Mouse (Mus musculus): ENCODE results near the gene Gm13043. TPM values are rescaled to one million over a fixed set of nuclear protein-coding genes. Genes with fewer than 3 reads are reported as not detected.
"Not testable (repeated sequence)": the region's sequence is repeated elsewhere in the genome, so short reads cannot be mapped to it uniquely, and the experiment has no call there.

Gm13043 gene
- total RNA-seq (2014; fragmentation: Nextera tagmentation) = not detected in 2 replicates
- total RNA-seq (2017) = not detected in 2 replicates

DNA sequence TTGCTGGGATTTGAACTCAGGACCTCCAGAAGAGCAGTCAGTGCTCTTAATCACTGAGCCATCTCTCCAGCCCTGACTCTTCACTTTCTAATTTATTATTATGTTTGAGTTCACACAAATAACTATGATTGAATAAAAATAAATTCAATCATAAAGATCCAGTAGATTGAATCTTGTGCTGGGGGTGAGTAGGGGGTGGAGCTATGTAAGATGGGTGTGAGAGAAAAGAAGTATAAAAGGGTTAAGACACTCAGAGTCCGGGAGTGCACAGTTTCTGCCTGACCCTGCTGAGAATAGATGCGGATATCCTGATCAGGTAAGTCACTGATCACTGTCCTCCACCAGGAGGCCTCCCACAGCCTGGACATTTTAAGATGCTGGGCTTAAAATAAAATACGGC is at the start of gene Gm13043:
Gm13043 (plus strand) TSS at position 301 of the 400 bp plus-strand sequence.
- no peak for ATAC-seq (replicated peaks; ENCODE audit: low FRiP score, low TSS enrichment, poor library complexity, severe bottlenecking)

DNA sequence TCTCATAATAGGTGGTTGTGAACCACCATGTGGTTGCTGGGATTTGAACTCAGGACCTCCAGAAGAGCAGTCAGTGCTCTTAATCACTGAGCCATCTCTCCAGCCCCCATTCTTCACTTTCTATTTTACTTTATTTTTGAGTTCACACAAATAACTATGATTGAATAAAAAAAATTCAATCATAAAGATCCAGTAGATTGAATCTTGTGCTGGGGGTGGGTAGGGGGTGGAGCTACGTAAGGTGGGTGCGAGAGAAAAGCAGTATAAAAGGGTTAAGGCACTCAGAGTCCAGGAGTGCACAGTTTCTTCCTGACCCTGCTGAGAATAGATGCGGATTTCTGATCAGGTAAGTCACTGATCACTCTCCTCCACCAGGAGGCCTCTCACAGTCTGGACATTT is 24.5 kb downstream of the Gm13043 start, which contains the start of gene Gm13040:
Gm13040 (plus strand) TSS at position 301 of the 400 bp plus-strand sequence.
- not testable (repeated sequence) for ATAC-seq (replicated peaks; ENCODE audit: low FRiP score, low TSS enrichment, poor library complexity, severe bottlenecking)

DNA sequence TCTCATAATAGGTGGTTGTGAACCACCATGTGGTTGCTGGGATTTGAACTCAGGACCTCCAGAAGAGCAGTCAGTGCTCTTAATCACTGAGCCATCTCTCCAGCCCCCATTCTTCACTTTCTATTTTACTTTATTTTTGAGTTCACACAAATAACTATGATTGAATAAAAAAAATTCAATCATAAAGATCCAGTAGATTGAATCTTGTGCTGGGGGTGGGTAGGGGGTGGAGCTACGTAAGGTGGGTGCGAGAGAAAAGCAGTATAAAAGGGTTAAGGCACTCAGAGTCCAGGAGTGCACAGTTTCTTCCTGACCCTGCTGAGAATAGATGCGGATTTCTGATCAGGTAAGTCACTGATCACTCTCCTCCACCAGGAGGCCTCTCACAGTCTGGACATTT is 40.3 kb downstream of the Gm13043 start, which contains the start of the genes BC080695 and Gm13057:
BC080695 (plus strand) TSS at position 301 of the 400 bp plus-strand sequence.
Gm13057 (plus strand) TSS at position 310 of the 400 bp plus-strand sequence.
- ATAC-seq (replicated peaks; ENCODE audit: low FRiP score, low TSS enrichment, poor library complexity, severe bottlenecking) = not testable (repeated sequence)

Other genes with a start within 250 kb of the Gm13043 start
- not detected in 2 replicates for gene Pdpn, start 211.8 kb upstream of the Gm13043 start, total RNA-seq (2014; fragmentation: Nextera tagmentation)
- gene Pdpn, start 211.8 kb upstream of the Gm13043 start, total RNA-seq (2017) = not detected in 2 replicates
- not detected in 2 replicates for gene Lrrc38, start 161.6 kb upstream of the Gm13043 start, total RNA-seq (2014; fragmentation: Nextera tagmentation)
- not detected in 2 replicates for gene Lrrc38, start 161.6 kb upstream of the Gm13043 start, total RNA-seq (2017)
- not detected in 2 replicates for gene Pramel1, start 116.9 kb upstream of the Gm13043 start, total RNA-seq (2014; fragmentation: Nextera tagmentation)
- not detected in 2 replicates for gene Pramel1, start 116.9 kb upstream of the Gm13043 start, total RNA-seq (2017)
- gene Pramef8, start 98.9 kb upstream of the Gm13043 start, total RNA-seq (2014; fragmentation: Nextera tagmentation) = 4.7 and 8.8 TPM in 2 replicates
- 8.6 and 29.3 TPM in 2 replicates for gene Pramef8, start 98.9 kb upstream of the Gm13043 start, total RNA-seq (2017)
- gene Oog4, start 61.0 kb upstream of the Gm13043 start, total RNA-seq (2014; fragmentation: Nextera tagmentation) = not detected in 2 replicates
- gene Oog4, start 61.0 kb upstream of the Gm13043 start, total RNA-seq (2017) = not detected in 2 replicates
- not detected in 2 replicates for gene Gm13040, start 24.6 kb downstream of the Gm13043 start, total RNA-seq (2014; fragmentation: Nextera tagmentation)
- gene Gm13040, start 24.6 kb downstream of the Gm13043 start, total RNA-seq (2017) = not detected in 2 replicates
- not detected in 2 replicates for gene BC080695, start 40.4 kb downstream of the Gm13043 start, total RNA-seq (2014; fragmentation: Nextera tagmentation)
- gene BC080695, start 40.4 kb downstream of the Gm13043 start, total RNA-seq (2017) = not detected in 2 replicates
- not detected in 2 replicates for gene Gm13057, start 40.4 kb downstream of the Gm13043 start, total RNA-seq (2014; fragmentation: Nextera tagmentation)
- not detected in 2 replicates for gene Gm13057, start 40.4 kb downstream of the Gm13043 start, total RNA-seq (2017)
- gene Gm13083, start 103.7 kb downstream of the Gm13043 start, total RNA-seq (2014; fragmentation: Nextera tagmentation) = not detected in 2 replicates
- gene Gm13083, start 103.7 kb downstream of the Gm13043 start, total RNA-seq (2017) = not detected in 2 replicates
- gene Gm13088, start 145.9 kb downstream of the Gm13043 start, total RNA-seq (2014; fragmentation: Nextera tagmentation) = not detected in 2 replicates
- not detected in 2 replicates for gene Gm13088, start 145.9 kb downstream of the Gm13043 start, total RNA-seq (2017)
- gene Gm13089, start 191.4 kb downstream of the Gm13043 start, total RNA-seq (2014; fragmentation: Nextera tagmentation) = not detected in 2 replicates
- gene Gm13089, start 191.4 kb downstream of the Gm13043 start, total RNA-seq (2017) = not detected in 2 replicates
- not detected in 2 replicates for gene Gm13078, start 208.1 kb downstream of the Gm13043 start, total RNA-seq (2014; fragmentation: Nextera tagmentation)
- not detected in 2 replicates for gene Gm13078, start 208.1 kb downstream of the Gm13043 start, total RNA-seq (2017)